Comparison of ENCODE assay signal across 8 mouse cellular contexts in genomic region chr1:133182016-133182705, GRCm38 (mm10). TPM values are rescaled to one million over a fixed set of nuclear protein-coding genes. Genes with fewer than 3 reads are reported as not detected.
DNase-seq lines count a peak whose midpoint lies in the region; ATAC-seq and TF ChIP-seq lines count a peak whose summit lies in the region.

No protein-coding gene starts in this region.

- no peak for TF ChIP-seq CTCF in Patski (IDR thresholded peaks at IDR 0.05)
- TF ChIP-seq CTCF in cerebellum, adult 2 months (IDR thresholded peaks at IDR 0.05; ENCODE audit: borderline replicate concordance, insufficient read depth, low read depth, low read length): peak; percentile 4; the same call in 1 of the 2 replicates
- TF ChIP-seq CTCF in forebrain, postnatal 0 days (IDR thresholded peaks at IDR 0.05; ENCODE audit: low read depth): peak; percentile 43

- peak overlapping the region; percentile 67 for H3K4me2 ChIP-seq in forebrain, postnatal 0 days (ENCODE audit: low read depth)
- H3K4me2 ChIP-seq in hindbrain, embryonic 13.5 days: peak overlapping the region; percentile 77

- H3K27me3 ChIP-seq in Patski: no peaks in the 10 kb centered on the region
- H3K27me3 ChIP-seq in cerebellum, adult 2 months (ENCODE audit: control insufficient read depth, insufficient read depth, low read length): no peaks in the 10 kb centered on the region
- no peaks in the 10 kb centered on the region for H3K27me3 ChIP-seq in forebrain, postnatal 0 days (ENCODE audit: insufficient read depth, low read length)
- no peaks in the 10 kb centered on the region for H3K27me3 ChIP-seq in hindbrain, embryonic 13.5 days

- POLR2A ChIA-PET in Patski (lab: Charles Lee): interaction anchor here (1.8 kb wide), 1 partner anchor 125 kb away, joined by 7 read pairs; no protein-coding TSS in a partner anchor

- H3K9ac ChIP-seq in forebrain, postnatal 0 days: peak overlapping the region; percentile 67
- peak overlapping the region; percentile 92 for H3K9ac ChIP-seq in hindbrain, embryonic 13.5 days

- ATAC-seq in Patski: peak; percentile 8
- ATAC-seq in forebrain, postnatal 0 days: peak; percentile 23; the same call in 1 of the 2 replicates
- ATAC-seq in hindbrain, embryonic 13.5 days (ENCODE audit: low FRiP score): peak; percentile 59
- ATAC-seq in megakaryocyte-erythroid progenitor cell, adult 5-6 weeks (replicated peaks; ENCODE audit: low FRiP score, low TSS enrichment, poor library complexity, severe bottlenecking): peak; percentile 50

- CTCF ChIA-PET in Patski (lab: Charles Lee): interaction anchor here (1.3 to 7.5 kb wide), 6 partner anchors 20 to 171 kb away, joined by 3 to 107 read pairs (median 12); partner anchors contain the start of gene Golt1a

- peak overlapping the region; percentile 63 for H3K27ac ChIP-seq in cerebellum, adult 2 months (ENCODE audit: insufficient read depth, low read length)
- peak overlapping the region; percentile 79 for H3K27ac ChIP-seq in forebrain, postnatal 0 days (ENCODE audit: low read depth, low read length)
- H3K27ac ChIP-seq in hindbrain, embryonic 13.5 days: peak overlapping the region; percentile 99

- peaks cover 32% of the 10 kb centered on the region for H3K4me1 ChIP-seq in cerebellum, adult 2 months (ENCODE audit: control insufficient read depth, insufficient read depth, low read length)
- peaks cover 14% of the 10 kb centered on the region for H3K4me1 ChIP-seq in forebrain, postnatal 0 days (ENCODE audit: insufficient read depth)
- H3K4me1 ChIP-seq in hindbrain, embryonic 13.5 days (replicated peaks): peaks cover 70% of the 10 kb centered on the region

- DNase-seq in Patski (ENCODE audit: low read depth, low spot score): no peak
- DNase-seq in cerebellum, adult 2 months: peak; percentile 75 to 77
- DNase-seq in forebrain, postnatal 0 days: peak; percentile 75
- peak; percentile 51 to 78 for DNase-seq in left cerebral cortex, adult 8-10 months (ENCODE audit: low spot score in 2 of 2)
- DNase-seq in right cerebral cortex, postnatal 4 days: peak; percentile 50
- DNase-seq in urinary bladder, postnatal 4 days (ENCODE audit: low spot score in 2 of 2): no peak

- WGBS in cerebellum, adult 2 months: under 1% methylated on average over 24 of the region's 25 CpGs
- WGBS in forebrain, postnatal 0 days: under 1% methylated on average over 25 of the region's 25 CpGs
- WGBS in hindbrain, embryonic 13.5 days: 1% methylated on average over 23 of the region's 25 CpGs

- in situ Hi-C loops in Patski (cut with MboI; ENCODE audit: low pct_unique_long_range_greater_than_20kb): loop anchor here (5.0 kb wide), 1 partner anchor 35 kb away; no protein-coding TSS in a partner anchor

- TF ChIP-seq POLR2A in cerebellum, adult 2 months (IDR thresholded peaks at IDR 0.05; ENCODE audit: borderline replicate concordance, insufficient read depth, low read length): no peak

- H3K4me3 ChIP-seq in cerebellum, adult 2 months (replicated peaks; ENCODE audit: insufficient read depth, low read depth, low read length): peak overlapping the region; percentile 89
- peak overlapping the region; percentile 49 for H3K4me3 ChIP-seq in forebrain, postnatal 0 days (ENCODE audit: low read depth, low read length)
- peak overlapping the region; percentile 61 for H3K4me3 ChIP-seq in hindbrain, embryonic 13.5 days

- no peaks in the 10 kb centered on the region for H3K9me3 ChIP-seq in forebrain, postnatal 0 days (ENCODE audit: low read length)
- H3K9me3 ChIP-seq in hindbrain, embryonic 13.5 days: no peaks in the 10 kb centered on the region

- no peaks in the 10 kb centered on the region for H3K36me3 ChIP-seq in forebrain, postnatal 0 days (ENCODE audit: insufficient read depth)
- H3K36me3 ChIP-seq in hindbrain, embryonic 13.5 days: no peaks in the 10 kb centered on the region

RNA-seq across cellular contexts. Expression of gene Plekha6, which starts 18.2 kb away (rescaled TPM):
- polyA plus RNA-seq in Patski (2021): 17.6 TPM
- polyA plus RNA-seq in cerebellum, adult 2 months (2012; rRNA removed): 73.7 and 77.2 TPM in 2 replicates
- 23.2 and 28.6 TPM in 2 replicates for total RNA-seq in forebrain, postnatal 0 days (2014; rRNA removed)
- polyA plus RNA-seq in forebrain, postnatal 0 days (2015; fragmentation: Nextera tagmentation; extraction: Ambion mirVana): 3.4 and 5.7 TPM in 2 replicates
- 20.4 and 20.7 TPM in 2 replicates for polyA plus RNA-seq in hindbrain, embryonic 13.5 days (2015; fragmentation: Nextera tagmentation; extraction: Ambion mirVana)
- total RNA-seq in left cerebral cortex, adult 8-10 months (2022): 10 to 100 TPM; 83.6 to 89.6 (median 88.4) TPM
- 15.7 and 18.6 TPM in 2 replicates for total RNA-seq in megakaryocyte-erythroid progenitor cell, adult 5-6 weeks (2014; fragmentation: Nextera tagmentation)
- 2.2 and 3.8 TPM in 2 replicates for total RNA-seq in megakaryocyte-erythroid progenitor cell, adult 5-6 weeks (2017)

RNA-seq across cellular contexts. Expression of gene Ppp1r15b, which starts 51.2 kb away (rescaled TPM):
- 44.2 TPM for polyA plus RNA-seq in Patski (2021)
- 31.7 and 32.1 TPM in 2 replicates for polyA plus RNA-seq in cerebellum, adult 2 months (2012; rRNA removed)
- total RNA-seq in forebrain, postnatal 0 days (2014; rRNA removed): 35.0 and 49.5 TPM in 2 replicates
- 13.9 and 18.7 TPM in 2 replicates for polyA plus RNA-seq in forebrain, postnatal 0 days (2015; fragmentation: Nextera tagmentation; extraction: Ambion mirVana)
- 29.2 TPM in 2 replicates for polyA plus RNA-seq in hindbrain, embryonic 13.5 days (2015; fragmentation: Nextera tagmentation; extraction: Ambion mirVana)
- total RNA-seq in left cerebral cortex, adult 8-10 months (2022): 10 to 100 TPM; 41.0 to 43.6 (median 42.0) TPM
- 73.9 and 82.5 TPM in 2 replicates for total RNA-seq in megakaryocyte-erythroid progenitor cell, adult 5-6 weeks (2014; fragmentation: Nextera tagmentation)
- 116 TPM in 2 replicates for total RNA-seq in megakaryocyte-erythroid progenitor cell, adult 5-6 weeks (2017)

Comparison
In these comparisons a context has a peak if more than half of its experiments do, and no peak if none do; other contexts are left out.
1. ATAC-seq: peak in every context shown above with its lines; median percentile 59 in hindbrain, embryonic 13.5 days; 50 in megakaryocyte-erythroid progenitor cell, adult 5-6 weeks; 23 in forebrain, postnatal 0 days; 8 in Patski.
2. DNase-seq: peak in cerebellum, adult 2 months (2 of 2), forebrain, postnatal 0 days (single experiment), left cerebral cortex, adult 8-10 months (2 of 2) and right cerebral cortex, postnatal 4 days (single experiment); none in Patski (single experiment) and urinary bladder, postnatal 4 days (0 of 2).
3. Peak in every context shown above with its lines, with median percentiles within 50 percentile points of each other: H3K27ac ChIP-seq and H3K4me3 ChIP-seq.